Mouse (Mus musculus) heart, adult 2 months (tissue): ENCODE results near the gene Lrrc61.

ENCODE experiments used
- CTCF ChIP-seq: fragments of 200-600 bp; IDR thresholded peaks from 2 replicates; pipeline ENCODE4 v1.8.1; 2022; ENCODE audit warnings: antibody characterized with exemption, mild to moderate bottlenecking, moderate library complexity
- POLR2A ChIP-seq: fragments of 200-500 bp; IDR thresholded peaks from 2 replicates; pipeline ENCODE4 v1.6.1; 2011; ENCODE audit warnings: mild to moderate bottlenecking, low read depth, low read length, control low read depth; ENCODE audit not compliant: insufficient read depth

DNA sequence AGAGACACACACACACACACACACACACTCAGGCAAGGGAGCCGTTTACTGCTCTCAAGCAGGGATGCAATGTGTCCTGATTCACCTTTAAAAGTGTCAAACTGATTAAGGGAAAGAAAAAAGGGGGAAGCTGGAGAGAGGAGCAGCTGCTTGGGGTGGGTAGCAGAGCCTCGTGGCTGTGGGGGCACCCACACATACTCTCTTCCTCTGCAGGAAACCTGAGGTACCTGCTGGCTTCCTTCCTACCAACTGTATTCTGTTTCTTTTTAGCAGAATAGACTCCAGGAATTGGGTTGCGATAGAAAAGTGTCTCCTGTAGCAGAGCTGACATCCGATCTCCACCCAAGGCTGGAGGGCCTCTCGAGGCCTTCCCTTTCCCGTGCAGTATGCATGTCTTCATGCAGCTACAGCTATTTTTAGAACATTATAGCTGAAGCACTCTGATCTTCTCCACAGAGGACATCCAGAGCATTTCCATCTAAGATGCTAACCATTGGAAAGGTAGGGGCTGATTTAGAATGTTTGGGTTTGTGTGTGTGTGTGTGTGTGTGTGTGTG, 34.7 kb downstream of the Lrrc61 start, which contains the start of gene Gm45021:
- no peak for TF ChIP-seq CTCF
- no peak for TF ChIP-seq POLR2A
